Mouse (Mus musculus) monocyte, adult 5-6 weeks (primary cell): ENCODE measurements around the gene Krtap4-7. TPM values are rescaled to one million over a fixed set of nuclear protein-coding genes. Genes with fewer than 3 reads are reported as not detected.
"Not testable (repeated sequence)": the region's sequence is repeated elsewhere in the genome, so short reads cannot be mapped to it uniquely, and the experiment has no call there.

Experiments used
- ATAC-seq: fragments of 153-309, 156-312 bp; replicated peaks from 2 replicates; pipeline ENCODE4 v1.8.0; 2017; ENCODE audit warnings: mild to moderate bottlenecking; ENCODE audit not compliant: low TSS enrichment, insufficient number of reproducible peaks, severe bottlenecking, poor library complexity, low FRiP score
- total RNA-seq: library from RNA; stranded (forward); fragments of 200-1000, 200-491, 200-594 nt; gene quantifications from 3 replicates; pipeline ENCODE4 v1.2.3, GENCODE M21; 2017

Krtap4-7 gene
- total RNA-seq, 1 experiment from 2014 or later, result not detected

DNA sequence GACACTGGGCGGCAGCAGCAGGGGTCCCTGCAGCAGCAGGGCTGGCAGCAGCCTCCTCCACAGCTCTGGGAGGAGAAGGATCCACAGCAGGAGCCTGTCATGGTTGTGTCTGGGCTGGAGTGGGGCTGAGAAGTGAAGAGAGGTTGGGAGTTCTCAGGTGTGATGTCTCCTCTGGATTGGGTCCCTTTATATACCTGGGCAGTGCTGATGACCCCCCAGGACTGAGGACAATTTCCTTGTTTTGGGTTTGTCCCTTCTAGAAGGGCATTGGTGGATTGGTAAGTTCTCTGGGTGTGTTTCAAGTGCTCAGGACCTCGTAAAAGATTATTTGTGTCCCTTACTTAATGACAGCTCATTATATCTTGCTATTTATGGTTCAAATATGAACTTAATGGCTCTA, 33.8 kb downstream of the Krtap4-7 start, which contains the start of gene Gm11937:
TSS of gene Gm11937 (minus strand) at position 101 of the 400 bp plus-strand sequence.
- ATAC-seq, result not testable (repeated sequence)

DNA sequence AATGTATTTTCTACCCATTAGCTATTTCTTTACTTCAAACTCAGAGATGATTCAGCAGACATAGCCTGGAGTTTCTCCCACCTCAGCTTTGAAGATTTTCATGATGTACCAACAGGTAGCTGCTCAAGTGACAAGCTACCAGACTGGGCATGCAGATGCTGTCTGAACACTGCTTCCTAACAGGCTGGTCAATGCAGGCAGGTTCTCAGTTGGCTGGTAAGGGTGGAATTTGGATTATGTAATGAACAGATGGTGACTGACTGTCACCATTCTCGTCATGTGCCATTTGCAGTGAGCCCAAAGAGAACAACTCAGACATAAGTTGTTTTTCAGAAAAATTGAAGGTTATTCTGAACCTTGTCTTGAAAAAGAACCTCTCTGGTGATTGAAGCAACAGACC, 34.8 kb downstream of the Krtap4-7 start:
- ATAC-seq, result no peak

DNA sequence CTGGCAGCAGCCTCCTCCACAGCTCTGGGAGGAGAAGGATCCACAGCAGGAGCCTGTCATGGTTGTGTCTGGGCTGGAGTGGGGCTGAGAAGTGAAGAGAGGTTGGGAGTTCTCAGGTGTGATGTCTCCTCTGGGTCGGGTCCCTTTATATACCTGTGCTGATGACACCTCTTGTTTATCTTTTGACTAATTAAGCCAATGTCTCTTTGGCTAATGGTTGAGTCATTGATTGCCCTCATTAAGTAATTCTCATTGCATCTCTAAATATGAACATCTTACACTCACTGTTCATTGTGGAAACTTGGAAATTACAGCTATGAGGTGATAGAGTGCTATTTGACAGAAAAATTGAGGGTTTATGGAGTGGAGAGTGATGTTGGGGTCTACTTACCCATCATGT, 40.7 kb downstream of the Krtap4-7 start, which contains the start of gene Gm11938:
TSS of gene Gm11938 (minus strand) at position 101 of the 400 bp plus-strand sequence.
- ATAC-seq, result not testable (repeated sequence)

DNA sequence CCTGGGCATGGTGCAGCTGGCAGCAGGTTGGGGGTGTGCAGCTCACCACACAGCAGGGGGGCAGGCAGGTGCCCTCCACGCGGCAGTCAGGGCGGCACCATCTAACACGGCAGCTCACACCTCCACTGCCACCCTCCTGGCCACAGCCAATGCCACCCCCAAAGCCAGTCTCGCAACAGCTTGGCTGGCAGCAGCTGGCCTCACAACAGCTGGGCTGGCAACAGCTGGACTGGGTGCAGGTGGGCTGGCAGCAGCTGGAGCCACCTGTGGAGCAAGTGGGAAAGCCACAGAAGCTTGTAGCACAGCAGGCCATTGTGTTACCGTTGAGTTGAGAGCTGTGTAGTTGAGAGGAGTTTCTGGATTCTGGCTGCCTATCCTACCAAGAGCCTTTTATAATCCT, 46.1 kb downstream of the Krtap4-7 start, which contains the start of gene Krtap9-3:
TSS of gene Krtap9-3 (minus strand) at position 364 of the 400 bp plus-strand sequence.
- ATAC-seq, result not testable (repeated sequence)

Other genes starting within 250 kb of the Krtap4-7 start
- not detected in 3 replicates for gene Krt12, start 221.8 kb downstream of the Krtap4-7 start, total RNA-seq
- gene Krt20, start 205.9 kb downstream of the Krtap4-7 start, total RNA-seq, result not detected in 3 replicates
- gene Krt23, start 151.0 kb downstream of the Krtap4-7 start, total RNA-seq, result not detected in 3 replicates
- gene Krt39, start 122.8 kb downstream of the Krtap4-7 start, total RNA-seq, result not detected in 3 replicates
- not detected in 3 replicates for gene Krt40, start 100.9 kb downstream of the Krtap4-7 start, total RNA-seq
- gene Krtap3-3, start 93.2 kb downstream of the Krtap4-7 start, total RNA-seq, result not detected in 3 replicates
- gene Krtap3-2, start 87.2 kb downstream of the Krtap4-7 start, total RNA-seq, result not detected in 3 replicates
- gene Gm11939, start 84.6 kb downstream of the Krtap4-7 start, total RNA-seq, result not detected in 3 replicates
- not detected in 3 replicates for gene Krtap3-1, start 77.5 kb downstream of the Krtap4-7 start, total RNA-seq
- gene Krtap1-5, start 63.1 kb downstream of the Krtap4-7 start, total RNA-seq, result not detected in 3 replicates
- not detected in 3 replicates for gene Krtap1-4, start 60.4 kb downstream of the Krtap4-7 start, total RNA-seq
- gene Krtap1-3, start 52.8 kb downstream of the Krtap4-7 start, total RNA-seq, result not detected in 3 replicates
- not detected in 3 replicates for gene Krtap9-3, start 46.0 kb downstream of the Krtap4-7 start, total RNA-seq
- not detected in 3 replicates for gene Gm11938, start 40.8 kb downstream of the Krtap4-7 start, total RNA-seq
- gene Gm11937, start 33.9 kb downstream of the Krtap4-7 start, total RNA-seq, result not detected in 3 replicates
- gene Krtap2-4, start 29.2 kb downstream of the Krtap4-7 start, total RNA-seq, result not detected in 3 replicates
- not detected in 3 replicates for gene Gm11562, start 23.7 kb downstream of the Krtap4-7 start, total RNA-seq
- not detected in 3 replicates for gene Krtap4-1, start 15.9 kb downstream of the Krtap4-7 start, total RNA-seq
- gene Krtap4-2, start 9.0 kb downstream of the Krtap4-7 start, total RNA-seq, result not detected in 3 replicates
- gene Gm11555, start 6.1 kb upstream of the Krtap4-7 start, total RNA-seq, result not detected in 3 replicates
- not detected in 3 replicates for gene Gm11563, start 14.9 kb upstream of the Krtap4-7 start, total RNA-seq
- not detected in 3 replicates for gene Krtap4-6, start 21.9 kb upstream of the Krtap4-7 start, total RNA-seq
- gene Gm14190, start 46.7 kb upstream of the Krtap4-7 start, total RNA-seq, result not detected in 3 replicates
- not detected in 3 replicates for gene Gm14180, start 90.2 kb upstream of the Krtap4-7 start, total RNA-seq
- gene Gm11595, start 128.8 kb upstream of the Krtap4-7 start, total RNA-seq, result not detected in 3 replicates
- gene Krtap4-8, start 136.6 kb upstream of the Krtap4-7 start, total RNA-seq, result not detected in 3 replicates
- gene Krtap4-9, start 141.1 kb upstream of the Krtap4-7 start, total RNA-seq, result not detected in 3 replicates
- not detected in 3 replicates for gene Gm11596, start 149.4 kb upstream of the Krtap4-7 start, total RNA-seq
- gene Gm11569, start 154.8 kb upstream of the Krtap4-7 start, total RNA-seq, result not detected in 3 replicates
- not detected in 3 replicates for gene Gm11554, start 160.4 kb upstream of the Krtap4-7 start, total RNA-seq
- not detected in 3 replicates for gene Krtap4-13, start 165.8 kb upstream of the Krtap4-7 start, total RNA-seq
- gene Gm11564, start 171.6 kb upstream of the Krtap4-7 start, total RNA-seq, result not detected in 3 replicates
- gene 2300003K06Rik, start 194.0 kb upstream of the Krtap4-7 start, total RNA-seq, result not detected in 3 replicates
- not detected in 3 replicates for gene Krtap4-16, start 207.5 kb upstream of the Krtap4-7 start, total RNA-seq
- gene Gm11568, start 213.8 kb upstream of the Krtap4-7 start, total RNA-seq, result not detected in 3 replicates
- gene Gm11559, start 220.4 kb upstream of the Krtap4-7 start, total RNA-seq, result not detected in 3 replicates
- gene Krtap9-1, start 229.3 kb upstream of the Krtap4-7 start, total RNA-seq, result not detected in 3 replicates
- gene Gm11567, start 235.1 kb upstream of the Krtap4-7 start, total RNA-seq, result not detected in 3 replicates